Mouse (Mus musculus) granulocyte monocyte progenitor cell, adult 5-6 weeks (primary cell): Measurements from ENCODE around the gene Bach2. TPM values are rescaled to one million over a fixed set of nuclear protein-coding genes. Genes with fewer than 3 reads are reported as not detected.

Experiments
- ATAC-seq: replicated peaks from 2 replicates; pipeline ENCODE4 v1.8.0; 2016; ENCODE audit warnings: mild to moderate bottlenecking, moderate TSS enrichment, inconsistent platforms; ENCODE audit not compliant: poor library complexity, severe bottlenecking
- total RNA-seq, 2 experiments: library from RNA; stranded (forward) in 1 of 2; stranded (reverse) in 1 of 2; fragments of 200-712, 200-1000 nt in 1 of 2; fragments of >200 nt in 1 of 2; fragmentation: Nextera tagmentation in 1 of 2; gene quantifications; 2 replicates each; pipeline ENCODE4 v1.2.3; 2014 to 2017

Gene Bach2
- total RNA-seq, 2 experiments from 2014 or later = under 0.01 to 0.67 TPM

DNA sequence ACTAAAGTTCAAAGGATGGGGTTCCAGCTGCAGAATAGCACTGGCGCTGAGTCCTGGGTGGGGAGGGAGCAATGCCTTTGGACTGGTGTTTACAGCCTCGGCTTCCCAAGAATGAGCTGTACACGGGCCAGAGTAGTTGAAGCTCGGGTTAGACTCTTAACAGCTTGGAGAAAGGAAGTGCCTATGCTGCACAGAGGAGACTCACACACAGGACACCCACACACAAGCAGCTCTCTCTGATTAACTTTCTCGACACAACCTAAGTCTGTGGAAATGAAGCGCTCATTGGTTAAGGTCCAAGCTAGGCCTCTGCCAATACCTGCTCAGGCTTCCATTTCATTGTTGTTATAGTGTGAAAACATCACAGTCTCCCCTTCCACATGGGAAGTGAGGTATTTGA is 224.5 kb downstream of the Bach2 start:
- ATAC-seq = no peak

DNA sequence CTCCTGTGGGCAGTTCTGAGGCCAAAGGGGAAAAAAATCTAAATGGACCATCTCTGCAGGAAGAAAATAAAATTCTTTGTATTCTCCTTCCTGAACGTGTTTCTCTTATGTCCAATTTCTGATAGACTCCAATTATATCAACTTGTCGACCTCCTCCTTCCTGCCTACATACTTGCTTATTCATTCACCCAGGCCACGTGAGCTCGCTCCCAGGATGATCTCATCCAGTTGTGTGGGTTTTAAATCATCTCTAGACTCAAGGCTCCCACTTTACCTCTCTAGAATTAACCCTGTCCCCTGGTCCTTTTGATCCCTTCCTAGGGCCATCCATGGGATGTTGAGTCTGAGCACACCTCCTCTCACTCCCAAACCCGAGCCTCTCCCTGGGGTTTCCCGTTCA is 225.9 kb downstream of the Bach2 start:
- no peak for ATAC-seq

DNA sequence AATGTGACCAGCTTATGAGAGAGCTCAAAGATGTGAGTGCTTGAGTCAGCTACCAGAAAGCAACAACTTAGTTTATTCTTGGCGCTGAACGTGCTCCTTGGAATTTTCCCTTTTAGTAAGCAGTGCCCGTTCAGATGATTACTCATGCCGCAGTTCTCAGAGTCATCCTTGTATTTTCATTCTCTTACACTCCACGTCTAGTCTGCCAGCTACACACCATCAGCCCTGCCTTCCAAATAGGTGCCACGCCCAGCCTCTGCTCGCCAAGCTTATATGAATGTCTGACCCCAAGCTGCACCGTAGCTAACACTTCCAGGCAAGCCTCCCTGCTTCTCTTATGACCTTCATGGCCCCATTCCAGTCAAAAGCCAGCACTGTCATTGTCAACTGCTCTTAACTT is 227.4 kb downstream of the Bach2 start:
- ATAC-seq = no peak

DNA sequence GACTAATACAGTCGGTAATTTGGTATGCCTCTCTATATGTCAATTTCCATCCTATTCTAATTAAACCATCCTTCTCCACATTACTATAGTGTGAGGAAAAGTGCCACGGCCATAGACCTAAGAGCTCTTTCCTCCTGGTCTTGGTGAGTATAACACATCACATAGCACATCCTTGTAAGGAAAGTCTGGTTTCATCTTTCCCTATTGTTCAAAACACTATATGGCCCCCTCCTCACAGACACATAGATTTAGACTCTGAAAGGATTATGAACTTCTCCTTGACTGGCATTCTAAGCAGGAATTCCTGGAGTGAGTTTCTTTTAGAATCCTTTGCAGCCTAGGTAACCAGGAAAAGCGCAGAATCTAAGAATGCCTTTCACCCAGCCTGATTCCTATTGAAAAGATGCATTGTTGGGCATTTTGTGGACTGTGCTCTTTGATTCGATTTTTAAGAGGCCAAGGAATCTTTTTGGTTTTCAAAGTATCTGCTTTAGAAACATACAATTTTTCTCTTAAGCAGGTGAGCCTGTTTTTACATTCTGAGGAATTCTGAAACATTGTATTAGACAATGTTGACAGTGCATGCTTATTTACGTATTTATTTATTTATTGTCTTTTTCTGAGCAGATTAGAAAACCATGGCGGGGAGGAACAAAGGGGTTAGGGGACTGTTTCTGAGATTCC is 239.5 kb downstream of the Bach2 start:
- ATAC-seq = no peak

DNA sequence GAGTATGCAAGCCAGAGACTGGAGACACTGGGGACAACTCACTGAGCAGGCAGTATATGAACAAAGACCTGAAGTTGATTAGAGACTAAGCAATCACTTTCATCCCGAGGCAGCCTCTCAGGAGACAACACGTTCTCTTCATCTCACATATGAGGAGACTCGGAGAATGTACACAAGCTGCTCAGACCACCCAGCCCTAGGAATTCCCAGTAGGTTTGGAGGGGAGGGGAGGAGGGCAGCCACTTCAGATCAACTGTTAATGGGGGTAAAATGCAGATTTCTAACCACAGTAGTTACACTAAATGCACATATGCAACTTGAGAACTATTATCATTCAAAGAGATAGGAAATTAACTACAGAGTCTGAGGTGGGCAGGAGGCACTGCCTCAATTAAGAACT is 240.6 kb downstream of the Bach2 start:
- ATAC-seq = no peak

DNA sequence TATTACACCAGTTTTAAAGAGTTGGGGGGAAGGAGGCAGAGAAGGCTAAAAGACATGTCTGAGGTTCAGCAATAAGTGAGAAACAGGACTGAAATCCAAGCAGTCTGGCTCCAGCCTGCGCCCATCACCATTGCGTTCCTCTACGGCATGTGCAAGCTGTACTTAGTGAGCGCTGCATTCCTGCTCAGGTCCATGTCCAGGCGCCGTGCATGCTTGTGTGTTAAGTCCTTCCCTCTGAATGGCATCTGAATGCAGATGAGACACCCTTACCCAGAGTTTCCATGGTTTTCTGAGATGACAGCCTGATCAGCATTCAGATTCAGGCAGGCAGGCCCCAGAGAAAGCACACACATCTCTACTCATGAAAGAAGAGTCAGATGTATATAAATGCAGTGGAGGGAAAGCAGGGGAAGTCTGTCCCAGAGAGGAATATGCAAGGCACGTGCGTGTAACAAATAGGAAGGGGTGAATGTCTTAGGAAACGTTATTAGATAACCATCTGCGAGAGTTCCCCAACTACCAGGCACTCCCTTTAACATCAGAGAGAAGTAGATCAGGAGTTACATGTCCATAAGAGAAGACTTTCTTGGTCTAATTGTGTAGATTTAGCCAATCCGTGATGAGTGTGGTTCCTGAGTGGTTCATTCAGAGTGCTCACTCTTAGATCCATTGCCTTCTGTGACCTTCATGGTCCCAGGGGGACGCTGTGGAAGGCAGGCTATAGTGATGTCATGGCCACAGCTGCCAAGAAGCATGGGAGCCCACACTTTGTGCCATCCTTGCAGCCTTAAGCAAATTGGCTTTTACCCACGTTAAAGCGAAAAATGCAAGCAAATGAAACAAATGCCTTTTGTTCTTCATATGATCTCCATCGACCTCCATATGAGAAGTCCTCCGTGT is 241.4 kb downstream of the Bach2 start:
- ATAC-seq = no peak

DNA sequence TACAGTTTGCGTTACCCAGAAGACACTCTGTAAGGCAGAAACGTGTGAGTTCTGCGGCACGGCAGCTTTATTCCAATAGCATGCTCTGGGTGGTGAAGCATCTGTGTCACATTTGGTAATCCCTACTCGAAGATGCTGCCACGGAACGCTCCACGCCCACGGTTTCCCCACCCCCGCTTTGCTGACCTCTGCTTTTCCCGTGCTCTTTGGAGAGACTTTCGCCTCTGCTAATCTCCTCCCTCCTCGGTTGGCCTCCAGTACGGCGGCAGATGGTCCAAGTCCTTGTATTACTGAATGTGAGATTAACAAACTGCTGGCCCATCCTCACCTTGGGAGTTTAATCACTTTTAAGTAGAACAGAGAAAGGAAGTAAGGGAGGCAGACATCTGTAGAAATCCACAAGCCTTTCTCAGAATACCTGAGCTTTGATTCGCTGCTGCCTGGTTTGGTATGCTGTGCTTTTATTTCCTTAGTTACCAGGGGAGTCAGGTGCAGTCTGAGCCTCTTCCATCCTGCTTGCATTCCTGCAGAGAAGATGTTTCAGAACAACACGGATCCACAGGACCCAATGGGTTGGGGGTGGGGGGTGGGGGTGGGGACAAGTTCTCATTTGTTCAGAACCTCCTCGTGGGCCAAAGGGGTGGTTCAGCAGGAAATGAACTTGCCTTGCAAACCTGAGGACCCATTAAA is 242.9 kb downstream of the Bach2 start:
- ATAC-seq = no peak

DNA sequence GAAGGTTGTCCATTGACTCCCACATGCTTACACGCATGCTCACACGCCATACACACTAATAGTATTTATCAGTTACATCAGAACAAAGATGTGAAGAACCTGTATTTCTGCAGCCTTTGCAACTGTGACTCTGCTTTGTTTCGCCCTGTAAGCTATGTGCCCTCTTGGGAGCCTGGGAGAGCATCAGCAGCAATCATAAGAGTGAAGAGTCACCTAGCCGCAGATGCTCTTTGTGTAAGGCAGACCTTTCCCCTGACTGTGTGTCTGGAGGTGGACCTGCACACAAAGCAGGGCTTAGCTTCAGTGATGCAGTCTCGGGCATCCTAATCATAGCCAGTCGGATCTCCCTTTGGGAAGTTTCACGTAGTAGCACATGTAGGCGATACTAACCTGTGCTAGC is 243.5 kb downstream of the Bach2 start:
- no peak for ATAC-seq

DNA sequence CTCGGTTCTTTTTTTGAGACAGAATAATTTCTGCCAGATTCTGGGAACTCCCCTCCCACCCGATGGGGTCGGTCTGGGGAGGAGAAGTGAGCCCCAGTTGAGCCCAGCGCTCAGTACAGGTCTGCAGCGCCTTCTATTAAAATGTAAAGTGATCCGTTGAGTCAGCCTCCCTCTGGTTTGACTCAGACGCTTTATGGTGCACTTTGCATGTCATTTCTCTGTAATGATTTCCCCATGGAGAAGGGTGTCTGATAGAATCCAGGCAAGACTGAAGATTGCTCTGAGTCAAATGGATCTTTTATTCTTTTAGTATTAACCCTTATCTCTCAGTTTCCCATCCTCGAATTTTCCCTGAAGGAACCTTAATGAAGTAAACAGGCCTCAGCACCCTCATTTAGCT is 244.3 kb downstream of the Bach2 start:
- no peak for ATAC-seq

DNA sequence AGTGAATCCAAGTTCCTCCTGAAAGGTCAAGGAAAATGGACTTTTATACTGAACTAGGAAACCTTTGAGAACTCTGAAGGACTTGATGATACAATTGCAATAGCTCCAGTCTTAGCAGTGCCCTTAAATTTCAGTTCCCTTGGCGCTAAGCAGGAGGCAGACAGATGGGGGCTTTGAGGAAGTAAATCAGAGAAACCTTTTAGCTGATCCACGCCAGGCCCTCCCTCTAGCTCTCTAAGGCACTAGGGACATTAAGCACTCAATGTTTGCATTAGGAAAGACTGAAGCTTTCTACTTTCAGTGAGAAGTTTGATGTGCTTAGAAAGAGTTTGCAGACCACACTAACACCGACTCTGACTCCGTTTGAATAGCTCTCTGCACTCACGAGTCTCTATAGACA is 247.2 kb downstream of the Bach2 start:
- peak; percentile 80 for ATAC-seq

DNA sequence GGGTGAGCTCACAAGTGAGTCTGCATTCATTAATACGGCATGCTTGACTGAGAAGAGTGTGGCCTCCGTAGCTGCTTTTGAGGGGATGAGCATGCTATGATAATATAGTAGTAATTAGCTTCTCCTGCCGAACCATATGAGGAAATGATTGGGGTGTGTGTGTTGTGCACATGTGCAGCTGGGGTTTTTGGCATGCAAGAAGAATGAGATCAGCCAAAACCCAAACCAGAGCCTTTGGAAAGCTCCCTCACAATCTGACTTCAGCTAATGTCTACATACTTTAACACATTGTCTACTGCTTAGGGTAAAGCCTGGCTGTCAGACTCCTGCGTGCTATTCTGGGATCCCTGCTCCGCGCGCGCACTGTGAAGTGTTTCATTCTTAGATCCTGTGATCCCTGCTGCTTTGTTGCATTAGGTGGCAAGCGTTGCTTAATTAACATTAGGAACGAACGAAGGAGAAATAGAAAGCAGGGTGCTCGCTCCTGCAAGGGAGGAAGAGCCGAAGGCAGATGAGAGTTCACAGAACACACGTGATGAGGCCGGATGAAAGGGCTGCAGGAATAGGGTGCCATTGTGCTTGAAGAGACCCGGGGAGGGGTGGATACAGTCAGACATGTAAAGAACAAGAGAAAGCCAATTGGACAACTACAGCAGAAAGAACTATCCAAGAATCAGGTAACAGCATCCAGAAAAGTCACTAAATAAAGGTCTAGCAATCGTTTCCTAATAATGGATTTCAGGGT is 248.2 kb downstream of the Bach2 start:
- ATAC-seq = no peak

DNA sequence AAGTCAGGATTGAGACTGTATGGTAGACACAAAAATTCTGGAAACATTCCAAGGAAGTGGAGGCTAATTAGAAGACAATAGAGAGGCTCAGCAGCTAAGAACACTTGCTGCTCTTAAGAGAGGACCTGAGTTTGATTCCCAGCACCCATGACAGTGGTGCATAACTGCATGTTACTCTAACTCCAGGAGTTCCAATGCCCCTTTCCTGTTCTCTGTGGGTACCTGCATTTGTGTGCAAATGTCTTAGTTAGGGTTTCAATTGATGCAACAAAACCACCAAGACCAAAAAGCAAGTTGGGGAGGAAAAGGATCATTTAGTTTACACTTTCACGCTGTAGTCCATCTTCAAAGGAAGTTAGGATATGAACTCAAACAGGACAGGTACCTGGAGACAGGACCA is 250.6 kb downstream of the Bach2 start:
- no peak for ATAC-seq

DNA sequence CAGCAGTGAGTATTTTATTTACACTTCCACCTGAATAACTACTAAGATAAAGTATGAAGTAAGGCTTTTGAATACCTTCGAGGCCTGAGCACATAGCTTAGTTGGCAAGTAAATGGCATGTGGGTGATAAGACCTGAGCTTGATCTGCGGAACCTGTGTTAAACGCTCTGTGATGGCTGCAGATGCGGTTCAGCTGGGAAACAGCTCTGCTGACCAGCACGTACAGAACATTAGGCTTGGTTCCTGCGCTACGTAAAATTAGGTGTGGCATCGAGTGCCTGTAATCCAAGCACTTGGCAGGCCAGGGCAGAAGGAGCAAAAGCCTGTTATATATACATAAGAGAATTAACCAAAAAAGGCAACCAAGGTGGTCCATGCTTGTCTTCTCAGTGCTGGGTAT is 252.6 kb downstream of the Bach2 start:
- ATAC-seq = no peak

DNA sequence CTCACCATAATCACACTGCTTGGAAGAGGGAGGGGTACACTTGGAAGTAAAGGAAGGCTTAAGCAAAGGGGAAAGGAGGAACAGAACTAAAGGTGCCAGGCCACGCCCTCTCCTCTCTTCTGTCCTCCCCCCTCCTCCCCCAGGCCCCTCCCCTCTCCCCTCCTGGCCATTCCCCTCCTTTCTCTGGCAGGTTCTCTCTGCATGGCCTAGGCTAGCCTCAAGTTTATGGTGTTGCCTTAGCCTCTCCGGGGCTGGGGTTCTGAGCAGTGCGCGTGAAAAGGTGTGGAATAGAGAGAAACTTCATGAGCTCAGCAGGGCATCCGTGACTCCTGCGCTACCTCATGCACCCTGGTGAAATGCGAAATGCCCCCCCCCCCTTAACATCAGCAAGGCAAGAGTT is 254.2 kb downstream of the Bach2 start:
- no peak for ATAC-seq

DNA sequence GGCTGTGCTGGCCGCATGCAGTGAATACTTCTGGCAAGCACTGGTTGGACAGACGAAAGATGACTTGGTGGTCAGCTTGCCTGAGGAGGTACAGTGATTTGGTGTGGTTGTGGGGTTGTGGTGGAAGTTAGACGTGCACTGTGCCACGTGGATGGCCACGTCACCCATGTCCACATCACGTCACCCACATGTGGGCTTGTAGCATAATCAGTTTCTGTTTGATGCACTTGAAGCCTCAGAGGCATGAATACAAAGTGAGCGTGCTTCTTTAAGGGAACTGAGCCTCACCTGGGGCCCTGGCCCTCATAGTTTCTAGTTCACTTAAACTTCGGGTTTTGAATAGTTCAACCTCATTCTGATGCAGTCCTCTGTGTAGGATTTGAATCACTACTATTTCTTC is 263.2 kb downstream of the Bach2 start:
- no peak for ATAC-seq

DNA sequence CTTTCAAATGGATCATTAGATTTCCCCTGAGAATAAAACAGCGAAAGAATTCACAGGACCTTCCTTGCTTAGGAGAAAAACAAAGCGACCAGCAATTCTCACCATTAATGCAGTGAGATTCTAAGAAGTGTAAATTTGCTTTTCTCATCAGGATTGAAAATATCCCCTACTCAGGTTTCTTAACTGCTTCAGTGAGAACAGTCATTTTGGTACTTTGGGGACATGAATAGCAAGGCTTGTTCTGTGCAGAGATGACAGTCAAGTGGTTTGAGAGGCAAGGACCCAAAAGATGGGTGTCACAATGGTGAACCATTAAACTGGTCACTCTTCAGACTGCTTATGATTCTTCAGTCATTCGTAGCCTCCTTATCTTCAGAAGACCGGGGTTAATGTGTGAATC is 263.6 kb downstream of the Bach2 start:
- no peak for ATAC-seq

DNA sequence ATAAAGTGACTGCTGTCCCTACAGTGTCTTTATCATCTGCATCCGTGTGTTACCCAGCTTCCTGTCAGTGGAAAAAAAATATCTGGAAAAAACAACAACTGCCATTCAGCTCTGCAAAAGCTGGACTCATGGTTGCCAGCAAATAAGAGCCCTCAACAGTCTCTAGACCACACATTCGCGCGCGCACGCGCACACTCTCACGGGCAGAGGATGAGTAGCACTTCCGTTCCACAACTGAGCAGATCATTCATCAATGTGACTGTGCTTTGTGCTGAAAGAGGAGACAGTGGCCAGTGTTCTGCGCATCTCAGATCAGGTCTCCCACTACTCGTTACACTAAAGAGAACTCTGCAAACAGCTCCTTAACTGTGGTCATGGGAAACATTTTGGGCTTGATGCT is 265.6 kb downstream of the Bach2 start:
- no peak for ATAC-seq

DNA sequence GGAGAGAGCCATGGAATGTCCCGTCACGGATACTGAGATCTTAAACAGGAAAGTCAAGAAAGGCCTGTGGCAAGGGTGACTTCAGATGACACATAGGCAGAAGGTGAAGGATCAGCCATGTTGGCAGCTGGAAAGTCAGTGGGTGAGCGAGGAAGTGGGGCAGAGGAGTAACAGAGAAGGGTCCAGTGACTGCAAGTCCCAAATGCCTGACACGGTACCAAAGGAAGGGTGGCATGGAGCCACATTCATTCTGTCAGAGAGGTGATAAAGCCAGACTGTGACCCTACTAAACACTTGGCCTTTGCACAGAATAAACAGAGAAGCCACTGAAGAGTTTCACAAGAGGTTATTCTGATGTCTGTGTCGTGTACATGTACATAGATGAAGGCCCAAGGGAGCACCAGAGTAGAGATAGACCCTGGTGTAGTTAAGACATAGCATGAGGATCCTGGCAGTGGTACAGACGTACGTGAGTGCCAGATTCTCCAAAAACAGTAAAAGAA is 267.8 kb downstream of the Bach2 start:
- ATAC-seq = no peak

DNA sequence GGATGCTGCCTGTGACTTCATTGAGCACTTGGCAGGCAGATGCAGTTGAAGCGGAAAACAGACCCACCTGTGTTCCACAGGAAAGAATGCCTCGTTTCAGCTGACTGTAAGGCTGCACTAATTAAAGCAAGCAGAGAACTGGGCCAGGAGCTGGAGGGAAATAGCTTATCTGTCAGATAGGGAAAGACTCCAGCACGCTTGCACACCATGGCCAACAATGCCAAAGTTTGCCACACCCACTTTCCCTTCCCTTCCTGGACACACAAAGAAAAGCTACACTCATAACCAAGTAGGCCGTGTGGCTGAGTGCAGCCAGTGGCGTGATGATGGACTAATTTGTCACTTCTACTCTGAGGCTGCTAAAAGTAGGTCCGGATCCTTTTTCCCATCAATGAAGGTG is 268.4 kb downstream of the Bach2 start:
- no peak for ATAC-seq

DNA sequence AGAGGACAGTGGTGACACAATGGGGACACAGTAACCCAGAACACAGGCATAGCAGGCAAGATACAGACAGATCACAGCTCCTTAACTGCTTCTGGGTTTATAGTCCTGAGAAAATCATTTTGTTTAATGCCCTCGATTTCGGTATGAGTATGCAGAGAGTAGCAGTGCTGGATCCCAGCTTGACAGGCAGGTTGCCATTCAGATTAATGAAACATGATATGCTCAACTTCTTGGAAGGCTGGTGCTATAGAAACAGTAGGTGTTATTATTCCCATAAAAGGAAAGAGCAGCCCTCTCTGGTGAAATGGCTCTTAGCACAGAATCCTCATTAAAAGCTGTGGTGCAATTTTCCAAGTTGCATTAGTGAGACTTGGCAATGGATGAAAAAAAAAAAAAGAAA is 270.0 kb downstream of the Bach2 start:
- ATAC-seq = no peak
